22 mouse cellular contexts compared by ENCODE assay signal in the genomic region with DNA sequence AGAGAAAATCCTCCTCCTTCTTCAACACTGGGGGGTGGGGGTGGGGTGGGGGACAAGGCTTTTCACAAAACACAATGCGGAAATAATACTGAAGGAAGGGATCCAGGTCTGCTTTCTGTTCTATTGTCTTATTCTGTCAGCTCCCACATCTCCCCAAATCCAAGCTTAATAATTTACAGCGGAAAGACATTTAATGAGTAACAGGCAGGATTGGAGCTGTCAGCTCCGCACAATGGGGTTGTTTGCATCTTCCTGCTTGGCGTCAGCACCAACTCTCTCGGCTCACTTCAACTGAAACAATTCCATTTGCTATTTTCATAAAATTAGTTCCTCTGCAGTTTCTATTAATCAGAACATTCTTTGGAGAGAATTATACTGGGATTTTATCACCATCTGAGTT. TPM values are rescaled to one million over a fixed set of nuclear protein-coding genes. Genes with fewer than 3 reads are reported as not detected.
A peak's percentile ranks its signal among the peaks of the same experiment; 100 is the strongest.
DNase-seq lines count a peak whose midpoint lies in the region; ATAC-seq and TF ChIP-seq lines count a peak whose summit lies in the region.
"Had no signal": no experiment of that assay in that cellular context is flagged by ENCODE, and none has a peak within 500 bp of the region (broad histone marks: within the 10 kb centered on the region; RNA-seq: fewer than 3 reads in every experiment).

No protein-coding gene starts in this region.

- TF ChIP-seq CTCF in liver, adult 2 months (IDR thresholded peaks at IDR 0.05; ENCODE audit: low read depth, low read length) = no peak
- TF ChIP-seq CTCF in left cerebral cortex, adult 2 months (IDR thresholded peaks at IDR 0.05) = no peak

- no peak for TF ChIP-seq POLR2A in liver, adult 2 months (IDR thresholded peaks at IDR 0.05; ENCODE audit: extremely low read depth, insufficient read depth, low read length)

- H3K27me3 ChIP-seq in embryonic facial prominence, embryonic 14.5 days (replicated peaks; ENCODE audit: control insufficient read depth, insufficient read depth, low read length) = no peaks in the 10 kb centered on the region
- no peaks in the 10 kb centered on the region for H3K27me3 ChIP-seq in embryonic facial prominence, embryonic 10.5 days (replicated peaks; ENCODE audit: low read depth, poor library complexity, severe bottlenecking)
- no peaks in the 10 kb centered on the region for H3K27me3 ChIP-seq in liver, adult 2 months (ENCODE audit: control insufficient read depth, insufficient read depth, low read length)
- H3K27me3 ChIP-seq in liver, embryonic 12.5 days (replicated peaks) = no peaks in the 10 kb centered on the region
- H3K27me3 ChIP-seq in kidney, embryonic 15.5 days = no peaks in the 10 kb centered on the region
- H3K27me3 ChIP-seq in midbrain, embryonic 15.5 days (replicated peaks) = no peaks in the 10 kb centered on the region
- H3K27me3 ChIP-seq: limb, embryonic 15.5 days had no signal

- H3K4me3 ChIP-seq in embryonic facial prominence, embryonic 14.5 days (ENCODE audit: low read depth, low read length) = no peak overlapping the region
- no peak overlapping the region for H3K4me3 ChIP-seq in embryonic facial prominence, embryonic 10.5 days
- H3K4me3 ChIP-seq in liver, adult 2 months (ENCODE audit: insufficient read depth, low read depth, low read length) = no peak overlapping the region
- no peak overlapping the region for H3K4me3 ChIP-seq in liver, embryonic 12.5 days
- H3K4me3 ChIP-seq in kidney, embryonic 15.5 days (replicated peaks) = no peak overlapping the region
- no peak overlapping the region for H3K4me3 ChIP-seq in midbrain, embryonic 15.5 days
- no peak overlapping the region for H3K4me3 ChIP-seq in left cerebral cortex, adult 2 months
- H3K4me3 ChIP-seq: limb, embryonic 15.5 days had no signal

- no peaks in the 10 kb centered on the region for H3K36me3 ChIP-seq in embryonic facial prominence, embryonic 14.5 days (ENCODE audit: control insufficient read depth, insufficient read depth, low read length)
- no peaks in the 10 kb centered on the region for H3K36me3 ChIP-seq in embryonic facial prominence, embryonic 10.5 days (replicated peaks)
- H3K36me3 ChIP-seq in liver, adult 2 months (ENCODE audit: control insufficient read depth, insufficient read depth, low read length) = no peaks in the 10 kb centered on the region
- no peaks in the 10 kb centered on the region for H3K36me3 ChIP-seq in liver, embryonic 12.5 days
- H3K36me3 ChIP-seq in kidney, embryonic 15.5 days = no peaks in the 10 kb centered on the region
- H3K36me3 ChIP-seq in midbrain, embryonic 15.5 days (replicated peaks) = no peaks in the 10 kb centered on the region
- H3K36me3 ChIP-seq: G1E; limb, embryonic 15.5 days had no signal

- H3K4me2 ChIP-seq in embryonic facial prominence, embryonic 14.5 days (ENCODE audit: low read depth, low read length) = no peak overlapping the region
- no peak overlapping the region for H3K4me2 ChIP-seq in liver, embryonic 12.5 days
- H3K4me2 ChIP-seq in kidney, embryonic 15.5 days = no peak overlapping the region
- no peak overlapping the region for H3K4me2 ChIP-seq in midbrain, embryonic 15.5 days
- H3K4me2 ChIP-seq: hindbrain, embryonic 14.5 days; limb, embryonic 15.5 days; lung, embryonic 14.5 days had no signal

- H3K9ac ChIP-seq in embryonic facial prominence, embryonic 14.5 days (ENCODE audit: low read depth, low read length) = no peak overlapping the region
- H3K9ac ChIP-seq in liver, adult 2 months (ENCODE audit: low read depth, low read length) = no peak overlapping the region
- no peak overlapping the region for H3K9ac ChIP-seq in liver, embryonic 12.5 days
- H3K9ac ChIP-seq in kidney, embryonic 15.5 days = no peak overlapping the region
- no peak overlapping the region for H3K9ac ChIP-seq in midbrain, embryonic 15.5 days
- H3K9ac ChIP-seq: hindbrain, embryonic 14.5 days; limb, embryonic 15.5 days; lung, embryonic 14.5 days had no signal

- ATAC-seq in embryonic facial prominence, embryonic 14.5 days (ENCODE audit: low read depth) = no peak
- ATAC-seq in liver, embryonic 12.5 days = no peak
- ATAC-seq in kidney, embryonic 15.5 days (replicated peaks; ENCODE audit: low FRiP score) = no peak
- ATAC-seq in midbrain, embryonic 15.5 days (replicated peaks) = no peak
- ATAC-seq: CD4-positive, CD25-positive, alpha-beta regulatory T cell, adult 4 months; intestine, postnatal 0 days had no signal

- peak; percentile 63 for DNase-seq in embryonic facial prominence, embryonic 14.5 days (ENCODE audit: low spot score)
- no peak for DNase-seq in embryonic facial prominence, embryonic 10.5 days (ENCODE audit: low spot score)
- peak; percentile 31 for DNase-seq in liver, adult 2 months (ENCODE audit: extremely low read depth, low read depth, low spot score)
- DNase-seq in left cerebral cortex, postnatal 10 days (ENCODE audit: extremely low spot score in 1 of 2, low spot score in 2 of 2) = no peak
- DNase-seq in left cerebral cortex, adult 2 months (ENCODE audit: extremely low spot score in 1 of 2, low spot score in 2 of 2) = no peak
- DNase-seq: cerebellum, adult 11 months; cerebellum, postnatal 14 days; gastrocnemius, postnatal 25 days; layer of hippocampus, adult 9-11 months; lung, embryonic 14.5 days; lung, postnatal 4 days; right cerebral cortex, postnatal 14 days; thymus, postnatal 36 days had no signal

- intact Hi-C loops in left cerebral cortex, postnatal 10 days (cut with DNase I) = no loop called here
- intact Hi-C loops in left cerebral cortex, adult 2 months (cut with DNase I) = no loop called here

- no peak overlapping the region for H3K27ac ChIP-seq in embryonic facial prominence, embryonic 14.5 days (replicated peaks; ENCODE audit: low read depth, low read length)
- H3K27ac ChIP-seq in embryonic facial prominence, embryonic 10.5 days (replicated peaks) = no peak overlapping the region
- no peak overlapping the region for H3K27ac ChIP-seq in liver, adult 2 months (replicated peaks; ENCODE audit: insufficient read depth, low read depth, low read length)
- no peak overlapping the region for H3K27ac ChIP-seq in liver, embryonic 12.5 days
- 0 out of 2 replicates have a peak overlapping the region, but pooled peaks have one; percentile 5 for H3K27ac ChIP-seq in kidney, embryonic 15.5 days
- peak overlapping the region; percentile 25; the same call in 1 of the 2 replicates for H3K27ac ChIP-seq in midbrain, embryonic 15.5 days
- H3K27ac ChIP-seq in left cerebral cortex, adult 2 months = no peak overlapping the region
- H3K27ac ChIP-seq: hindbrain, embryonic 14.5 days; limb, embryonic 15.5 days; stomach, postnatal 0 days had no signal

- no peaks in the 10 kb centered on the region for H3K9me3 ChIP-seq in embryonic facial prominence, embryonic 14.5 days (ENCODE audit: control insufficient read depth, low read length)
- H3K9me3 ChIP-seq in embryonic facial prominence, embryonic 10.5 days = no peaks in the 10 kb centered on the region
- no peaks in the 10 kb centered on the region for H3K9me3 ChIP-seq in liver, embryonic 12.5 days (replicated peaks)
- H3K9me3 ChIP-seq in kidney, embryonic 15.5 days (replicated peaks) = no peaks in the 10 kb centered on the region
- H3K9me3 ChIP-seq in midbrain, embryonic 15.5 days = no peaks in the 10 kb centered on the region
- H3K9me3 ChIP-seq: G1E; limb, embryonic 15.5 days had no signal

- peaks cover 16% of the 10 kb centered on the region for H3K4me1 ChIP-seq in embryonic facial prominence, embryonic 14.5 days (ENCODE audit: control insufficient read depth, insufficient read depth, low read length)
- peaks cover 16% of the 10 kb centered on the region for H3K4me1 ChIP-seq in embryonic facial prominence, embryonic 10.5 days
- no peaks in the 10 kb centered on the region for H3K4me1 ChIP-seq in liver, adult 2 months (ENCODE audit: control insufficient read depth, insufficient read depth, low read length)
- peaks cover 13% of the 10 kb centered on the region for H3K4me1 ChIP-seq in liver, embryonic 12.5 days
- peaks cover 17% of the 10 kb centered on the region for H3K4me1 ChIP-seq in kidney, embryonic 15.5 days
- peaks cover 16% of the 10 kb centered on the region for H3K4me1 ChIP-seq in midbrain, embryonic 15.5 days

- 37% methylated on average over 5 of the region's 5 CpGs for WGBS in embryonic facial prominence, embryonic 14.5 days
- 51% methylated on average over 5 of the region's 5 CpGs for WGBS in embryonic facial prominence, embryonic 10.5 days
- WGBS in liver, adult 2 months = 20% methylated on average over 5 of the region's 5 CpGs
- WGBS in liver, embryonic 12.5 days (ENCODE audit: insufficient replicate concordance) = 72% methylated on average over 5 of the region's 5 CpGs
- WGBS in kidney, embryonic 15.5 days = 52% methylated on average over 5 of the region's 5 CpGs
- 29% methylated on average over 5 of the region's 5 CpGs for WGBS in midbrain, embryonic 15.5 days

- no peaks in the 10 kb centered on the region for H3K79me2 ChIP-seq in liver, adult 2 months (ENCODE audit: control insufficient read depth, insufficient read depth, low read length)

RNA-seq across cellular contexts. Expression of a gene that starts 4.1 kb away (rescaled TPM):
- 10.5 and 14.2 TPM in 2 replicates for polyA plus RNA-seq in embryonic facial prominence, embryonic 14.5 days (2014; fragmentation: Nextera tagmentation; extraction: Ambion mirVana)
- polyA plus RNA-seq in embryonic facial prominence, embryonic 10.5 days (2016; fragmentation: Nextera tagmentation; extraction: Ambion mirVana) = 10.2 and 10.8 TPM in 2 replicates
- 1.4 and 2.1 TPM in 2 replicates for total RNA-seq in liver, adult 2 months (2014; rRNA removed)
- 1.1 and 1.9 TPM in 2 replicates for polyA plus RNA-seq in liver, adult 2 months (2012; rRNA removed)
- polyA plus RNA-seq in liver, embryonic 12.5 days (2016; fragmentation: Nextera tagmentation; extraction: Ambion mirVana) = 3.9 TPM in 2 replicates
- 11.4 and 11.7 TPM in 2 replicates for polyA plus RNA-seq in kidney, embryonic 15.5 days (2015; fragmentation: Nextera tagmentation; extraction: Ambion mirVana)
- 8.7 and 9.0 TPM in 2 replicates for polyA plus RNA-seq in midbrain, embryonic 15.5 days (2015; fragmentation: Nextera tagmentation; extraction: Ambion mirVana)
- total RNA-seq in left cerebral cortex, postnatal 10 days (2021) = 1 to 10 TPM; 8.7 to 9.7 TPM
- 10 to 100 TPM; 10.3 to 11.6 TPM for total RNA-seq in left cerebral cortex, adult 2 months (2021)

RNA-seq across cellular contexts. Expression of a gene that starts 51.7 kb away (rescaled TPM):
- 4.2 and 6.6 TPM in 2 replicates for polyA plus RNA-seq in embryonic facial prominence, embryonic 14.5 days (2014; fragmentation: Nextera tagmentation; extraction: Ambion mirVana)
- 2.1 and 2.6 TPM in 2 replicates for polyA plus RNA-seq in embryonic facial prominence, embryonic 10.5 days (2016; fragmentation: Nextera tagmentation; extraction: Ambion mirVana)
- total RNA-seq in liver, adult 2 months (2014; rRNA removed) = 1.8 TPM in 2 replicates
- 1.7 TPM in 2 replicates for polyA plus RNA-seq in liver, adult 2 months (2012; rRNA removed)
- 1.5 TPM in 2 replicates for polyA plus RNA-seq in liver, embryonic 12.5 days (2016; fragmentation: Nextera tagmentation; extraction: Ambion mirVana)
- polyA plus RNA-seq in kidney, embryonic 15.5 days (2015; fragmentation: Nextera tagmentation; extraction: Ambion mirVana) = 1.9 and 4.5 TPM in 2 replicates
- polyA plus RNA-seq in midbrain, embryonic 15.5 days (2015; fragmentation: Nextera tagmentation; extraction: Ambion mirVana) = 0.81 and 1.6 TPM in 2 replicates
- 1 to 10 TPM; 1.8 to 1.9 TPM for total RNA-seq in left cerebral cortex, postnatal 10 days (2021)
- 1 to 10 TPM; 1.6 to 1.8 TPM for total RNA-seq in left cerebral cortex, adult 2 months (2021)

RNA-seq across cellular contexts. Expression of a gene that starts 56.7 kb away (rescaled TPM):
- polyA plus RNA-seq in embryonic facial prominence, embryonic 14.5 days (2014; fragmentation: Nextera tagmentation; extraction: Ambion mirVana) = 9.5 and 10.6 TPM in 2 replicates
- 32.7 and 33.0 TPM in 2 replicates for polyA plus RNA-seq in embryonic facial prominence, embryonic 10.5 days (2016; fragmentation: Nextera tagmentation; extraction: Ambion mirVana)
- total RNA-seq in liver, adult 2 months (2014; rRNA removed) = 0.09 and 0.13 TPM in 2 replicates
- 0.42 and 0.46 TPM in 2 replicates for polyA plus RNA-seq in liver, adult 2 months (2012; rRNA removed)
- 0.57 and 0.99 TPM in 2 replicates for polyA plus RNA-seq in liver, embryonic 12.5 days (2016; fragmentation: Nextera tagmentation; extraction: Ambion mirVana)
- polyA plus RNA-seq in kidney, embryonic 15.5 days (2015; fragmentation: Nextera tagmentation; extraction: Ambion mirVana) = 9.6 and 11.2 TPM in 2 replicates
- polyA plus RNA-seq in midbrain, embryonic 15.5 days (2015; fragmentation: Nextera tagmentation; extraction: Ambion mirVana) = 31.6 and 35.0 TPM in 2 replicates
- 10 to 100 TPM; 72.9 to 75.7 TPM for total RNA-seq in left cerebral cortex, postnatal 10 days (2021)
- total RNA-seq in left cerebral cortex, adult 2 months (2021) = 10 to 100 TPM; 79.1 to 84.5 TPM
- polyA plus RNA-seq: CD4-positive, CD25-positive, alpha-beta regulatory T cell, adult 4 months; G1E had no signal

Comparison
In these comparisons a context has a peak if more than half of its experiments do, and no peak if none do; other contexts are left out.
1. DNase-seq: peak in embryonic facial prominence, embryonic 14.5 days (single experiment) and liver, adult 2 months (single experiment); none in embryonic facial prominence, embryonic 10.5 days (single experiment), left cerebral cortex, postnatal 10 days (0 of 2) and left cerebral cortex, adult 2 months (0 of 2).
2. H3K27ac ChIP-seq: peak in kidney, embryonic 15.5 days (single experiment) and midbrain, embryonic 15.5 days (single experiment); none in embryonic facial prominence, embryonic 14.5 days (single experiment), embryonic facial prominence, embryonic 10.5 days (single experiment), liver, adult 2 months (single experiment), liver, embryonic 12.5 days (single experiment) and left cerebral cortex, adult 2 months (single experiment).